Mouse (Mus musculus): ENCODE measurements around the gene AI413582. TPM values are rescaled to one million over a fixed set of nuclear protein-coding genes. Genes with fewer than 3 reads are reported as not detected.

AI413582 gene
- polyA plus RNA-seq, 1 experiment from 2014 or later = 39.7 TPM

Other genes starting within 250 kb of the AI413582 start
- 0.40 and 0.44 TPM in 2 replicates for gene Grm4, start 44.4 kb downstream of the AI413582 start, polyA plus RNA-seq (2015; fragmentation: Nextera tagmentation; extraction: Ambion mirVana)
- 286 and 319 TPM in 2 replicates for gene Hmga1, start 9.3 kb downstream of the AI413582 start, polyA plus RNA-seq (2015; fragmentation: Nextera tagmentation; extraction: Ambion mirVana)
- 56.6 and 57.4 TPM in 2 replicates for gene Nudt3, start 57.7 kb upstream of the AI413582 start, polyA plus RNA-seq (2015; fragmentation: Nextera tagmentation; extraction: Ambion mirVana)
- gene RPS10-NUDT3, start 69.5 kb upstream of the AI413582 start, polyA plus RNA-seq (2015; fragmentation: Nextera tagmentation; extraction: Ambion mirVana) = not detected in 2 replicates
- gene Rps10, start 70.9 kb upstream of the AI413582 start, polyA plus RNA-seq (2015; fragmentation: Nextera tagmentation; extraction: Ambion mirVana) = 853 and 934 TPM in 2 replicates
- gene Pacsin1, start 89.8 kb upstream of the AI413582 start, polyA plus RNA-seq (2015; fragmentation: Nextera tagmentation; extraction: Ambion mirVana) = 2.1 and 2.7 TPM in 2 replicates
- gene Spdef, start 163.2 kb upstream of the AI413582 start, polyA plus RNA-seq (2015; fragmentation: Nextera tagmentation; extraction: Ambion mirVana) = 20.0 and 21.9 TPM in 2 replicates

Data from intestine, embryonic 16.5 days (tissue).